Mouse (Mus musculus): ENCODE results near the gene Stk25.

DNA sequence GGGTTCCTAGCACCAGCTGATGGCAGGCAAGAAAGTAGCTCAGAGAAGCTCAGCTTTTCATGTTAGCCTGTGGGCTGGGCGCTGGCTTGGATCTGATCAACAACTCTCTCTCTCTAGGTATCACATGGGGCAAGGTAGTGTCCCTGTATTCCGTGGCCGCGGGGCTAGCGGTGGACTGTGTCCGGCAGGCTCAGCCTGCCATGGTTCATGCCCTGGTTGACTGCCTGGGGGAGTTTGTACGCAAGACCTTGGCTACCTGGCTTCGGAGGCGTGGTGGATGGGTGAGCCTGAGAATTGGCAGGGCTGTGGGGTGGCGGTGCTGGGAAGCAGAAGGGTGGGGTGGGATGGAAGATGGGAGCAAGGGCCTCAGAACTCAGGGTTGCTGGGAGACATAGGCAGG lies 35.5 kb upstream of the Stk25 start:
- TF ChIP-seq POLR2A (IDR thresholded peaks at IDR 0.05; ENCODE audit: insufficient read depth, low read depth, low read length) (no peak), CTCF (IDR thresholded peaks at IDR 0.05) (no peak), EP300 (IDR thresholded peaks at IDR 0.05; ENCODE audit: insufficient read depth, low read depth, low read length) (no peak)
